Mouse (Mus musculus) spleen, postnatal 4 days (tissue): ENCODE measurements around the gene Cog6.

Source experiments
- DNase-seq, 2 experiments: peaks; one replicate each; pipeline ENCODE4 v3.0.0; 2022; ENCODE audit warnings: low spot score in 2 of 2

The Cog6 gene

DNA sequence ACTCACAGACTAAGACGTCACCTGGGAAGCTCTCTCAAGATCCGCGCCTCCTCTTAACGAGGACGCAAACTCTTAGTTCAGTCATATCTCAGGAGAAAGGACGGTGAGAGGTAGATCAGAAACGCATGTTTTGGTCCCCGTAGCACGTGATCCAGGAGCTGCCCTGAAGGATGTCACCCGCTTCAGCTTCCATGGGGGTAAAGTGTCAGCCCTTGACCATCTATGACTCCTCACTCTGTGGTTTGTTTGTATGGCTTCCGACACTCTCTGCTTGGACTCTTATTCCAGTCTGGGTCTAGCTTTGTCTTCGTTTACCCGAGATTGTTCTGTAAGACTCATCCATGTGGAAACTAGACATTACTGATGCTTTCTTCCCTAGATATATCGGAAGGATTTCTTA is 54.6 kb downstream of the Cog6 start:
- DNase-seq: no peak

- no peak for DNase-seq
Measured at GRCm38 (mm10) chr3:52961661-52962060, 55.4 kb downstream of the Cog6 start.

DNA sequence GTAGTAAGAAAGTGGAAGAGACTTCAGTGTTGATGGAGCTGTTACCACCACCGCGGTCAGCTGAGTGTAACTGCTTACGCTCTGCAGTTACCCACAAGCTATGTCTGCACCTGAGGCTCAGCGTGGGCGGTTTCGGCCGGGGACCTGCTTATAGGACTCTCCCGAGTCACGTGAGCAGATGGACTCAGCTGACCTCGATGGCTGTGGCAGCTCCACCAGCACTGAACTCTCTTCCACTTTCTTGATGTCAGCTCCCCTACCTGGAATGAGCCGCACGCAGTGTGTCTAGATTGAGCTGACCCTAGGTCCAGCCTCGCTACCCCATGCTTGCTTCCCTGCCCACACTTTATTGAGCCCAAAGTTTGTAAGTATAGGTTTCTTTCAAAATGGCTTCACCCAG is 56.1 kb downstream of the Cog6 start:
- DNase-seq: no peak

- no peak for DNase-seq
Measured at GRCm38 (mm10) chr3:52958444-52959120, 58.5 kb downstream of the Cog6 start.

DNA sequence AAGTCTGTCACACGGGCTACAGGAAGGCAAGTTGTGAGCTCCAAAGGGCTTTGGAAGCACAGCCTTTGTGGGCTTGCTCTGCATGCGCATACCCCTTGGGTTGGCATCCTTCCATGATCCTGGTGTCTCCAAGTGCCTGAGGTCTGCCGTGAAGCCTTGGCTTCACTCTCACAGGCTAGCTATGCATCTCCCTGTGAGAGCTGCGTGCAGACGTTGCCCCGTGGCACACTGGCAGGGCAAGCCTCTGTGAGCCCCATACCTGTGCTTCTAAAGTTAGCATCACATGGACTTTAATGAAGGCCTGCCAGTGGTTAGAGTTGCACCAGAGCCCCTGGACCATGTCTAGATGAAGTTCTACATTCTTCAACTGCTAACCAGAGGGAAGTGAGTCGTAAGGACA is 59.2 kb downstream of the Cog6 start:
- no peak for DNase-seq

GRCm38 (mm10) chr3:52956236-52956635 is 60.8 kb downstream of the Cog6 start:
- no peak for DNase-seq

GRCm38 (mm10) chr3:52955481-52956019 is 61.5 kb downstream of the Cog6 start:
- DNase-seq: no peak

DNA sequence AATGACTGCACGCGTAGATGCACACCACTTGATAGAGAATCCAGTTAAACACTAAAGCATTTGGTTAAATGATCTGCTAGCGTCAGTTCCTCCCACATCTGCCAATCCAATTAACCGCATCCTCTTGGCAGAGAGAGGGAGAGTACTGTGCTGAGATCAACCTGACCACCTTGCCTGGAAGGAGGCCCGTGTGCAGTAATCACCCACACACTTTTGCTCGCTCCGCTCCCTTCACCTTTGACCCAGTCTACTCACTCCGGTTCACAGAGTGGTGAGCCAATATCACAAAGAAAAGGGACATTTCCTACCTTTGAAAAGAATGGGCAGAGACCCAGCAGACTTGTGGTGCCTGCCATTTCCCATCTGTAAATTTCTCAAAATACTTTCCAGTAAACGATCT is 62.4 kb downstream of the Cog6 start:
- no peak for DNase-seq

DNA sequence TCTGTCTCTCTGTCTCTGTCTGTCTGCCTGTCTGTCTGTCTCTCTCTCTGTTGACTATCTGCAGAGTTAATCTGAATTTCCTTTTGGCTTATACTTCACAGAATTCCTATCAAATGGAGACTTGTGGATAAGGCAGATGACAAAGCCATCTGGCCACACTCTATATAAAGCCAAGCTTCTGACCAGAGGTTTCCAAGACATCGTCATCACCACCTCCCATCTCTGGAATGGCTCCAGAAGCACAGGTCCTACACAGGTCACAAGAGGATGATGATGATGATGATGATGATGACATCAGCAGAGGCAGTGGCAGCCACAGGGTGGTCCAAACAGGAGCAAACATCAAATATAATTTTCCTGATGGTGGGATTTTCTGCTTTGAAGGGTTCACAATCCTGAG is 63.2 kb downstream of the Cog6 start:
- no peak for DNase-seq

DNA sequence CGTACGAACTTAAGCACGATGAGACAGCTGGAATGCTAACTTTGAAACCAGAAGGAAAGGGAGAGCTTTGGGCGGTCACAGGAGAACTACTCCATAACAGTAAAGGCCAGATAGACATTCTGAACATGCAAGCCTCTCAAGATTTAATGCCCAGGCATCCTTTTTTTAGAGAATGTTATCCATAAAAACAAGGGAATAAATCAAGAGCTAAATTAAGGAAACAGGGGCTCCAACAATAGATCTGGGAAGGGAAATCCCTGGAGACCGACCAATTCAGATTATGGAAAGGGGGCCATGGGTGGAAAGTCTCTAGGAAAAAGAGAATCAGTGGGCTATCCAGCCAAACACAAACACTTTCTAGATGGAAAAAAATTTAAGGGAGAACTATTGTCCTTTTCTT is 68.2 kb downstream of the Cog6 start:
- DNase-seq: no peak

DNA sequence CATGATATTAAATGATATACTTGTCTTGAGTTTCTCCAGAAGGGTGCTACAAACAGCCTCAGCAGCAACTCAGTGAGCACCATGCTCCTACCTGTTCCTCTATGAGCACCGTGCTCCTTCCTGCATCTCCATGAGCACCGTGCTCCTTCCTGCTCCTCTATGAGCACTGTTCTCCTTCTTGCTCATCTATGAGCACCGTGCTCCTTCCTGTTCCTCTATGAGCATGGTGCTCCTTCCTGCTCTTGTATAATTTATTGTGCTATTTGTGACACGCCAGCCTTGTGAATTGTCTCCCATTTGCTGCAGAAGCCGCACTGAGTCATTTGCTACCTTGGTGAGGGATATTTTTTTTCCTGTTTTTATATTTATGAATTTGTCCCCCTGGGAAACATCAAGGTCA is 69.6 kb downstream of the Cog6 start:
- DNase-seq: no peak

DNA sequence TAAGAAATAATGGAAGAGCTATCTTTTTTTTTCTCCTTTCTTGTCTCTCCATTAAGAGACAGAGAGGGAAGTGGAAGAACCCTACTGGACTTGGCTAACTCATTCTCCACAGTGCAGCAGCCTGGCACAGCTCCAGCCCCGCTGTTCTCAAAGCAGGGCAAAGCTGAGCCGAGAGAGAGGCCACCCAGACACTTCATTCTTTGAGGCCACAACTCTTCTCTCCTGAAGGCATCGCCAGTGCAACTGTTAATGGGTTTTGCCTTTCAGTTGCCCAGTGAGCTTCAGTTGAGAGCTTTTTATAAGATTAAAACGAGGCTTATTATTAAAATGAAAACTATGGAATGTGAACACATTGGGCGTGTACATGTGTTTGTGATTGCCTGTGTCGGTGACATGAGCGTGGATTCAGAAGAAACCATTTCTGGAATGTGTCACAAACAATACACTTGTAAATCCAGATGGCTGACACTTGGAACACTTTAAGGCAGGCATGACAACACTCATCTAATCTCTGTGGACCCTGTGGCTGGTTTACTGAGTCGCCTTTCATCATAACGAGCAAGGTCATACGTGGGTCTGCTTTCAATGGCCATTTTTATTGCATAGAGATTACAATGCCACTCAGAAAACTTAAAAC is 76.1 kb downstream of the Cog6 start:
- DNase-seq: no peak

GRCm38 (mm10) chr3:52938398-52938797 is 78.6 kb downstream of the Cog6 start:
- no peak for DNase-seq

GRCm38 (mm10) chr3:52937739-52938306 is 79.2 kb downstream of the Cog6 start:
- DNase-seq: no peak

DNA sequence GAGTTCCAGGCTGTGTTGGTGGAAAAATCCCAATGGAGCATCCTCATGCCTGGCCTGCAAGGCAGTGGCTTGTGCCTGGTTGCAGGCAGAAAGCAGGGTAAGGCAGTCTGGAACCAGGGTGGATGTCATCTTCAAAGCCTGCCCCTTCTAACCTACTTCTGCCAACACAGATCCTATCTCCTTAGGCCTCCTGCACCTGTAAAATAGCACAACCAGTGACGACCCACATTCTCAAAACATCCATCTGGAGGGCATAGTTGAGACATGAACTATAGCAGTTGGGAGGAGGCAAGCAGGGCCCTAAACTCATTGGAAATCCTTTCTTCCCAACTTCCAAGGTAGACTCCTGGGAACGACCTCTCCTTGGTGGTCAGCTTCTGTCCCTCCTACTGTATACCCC is 85.1 kb downstream of the Cog6 start:
- no peak for DNase-seq
